ENCODE assay signal across 11 mouse cellular contexts in the genomic region with DNA sequence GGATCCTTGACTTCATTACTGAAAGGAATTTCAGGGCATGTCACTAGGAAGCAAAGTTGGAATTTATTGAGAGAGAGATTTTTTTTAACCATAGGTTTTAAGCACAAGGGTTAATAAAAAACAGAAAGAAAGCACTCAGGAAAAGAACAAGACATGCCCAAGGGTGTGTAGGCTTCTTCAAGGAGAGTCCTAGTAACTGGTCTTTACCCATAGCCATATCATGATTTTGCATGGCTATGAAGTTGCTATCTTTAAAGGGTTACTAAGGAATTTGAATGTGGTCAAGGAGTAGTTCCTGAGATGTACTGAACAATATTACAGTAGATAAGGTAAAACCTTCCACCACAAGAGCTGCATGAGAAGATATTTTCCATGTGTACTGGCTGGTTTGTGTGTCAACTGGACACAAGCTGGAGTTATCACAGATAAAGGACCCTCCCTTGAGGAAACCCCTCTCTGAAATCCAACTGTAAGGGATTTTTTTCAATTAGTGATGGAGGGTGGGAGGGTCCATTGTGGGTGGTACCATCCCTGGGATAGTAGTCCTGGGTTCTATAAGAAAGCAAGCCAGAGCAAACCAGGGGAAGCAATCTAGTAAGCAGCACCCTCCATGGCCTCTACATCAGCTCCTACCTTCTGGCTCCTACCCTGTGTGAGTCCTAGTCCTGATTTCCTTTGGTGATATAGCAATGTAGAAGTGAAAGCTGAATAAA.
DNase-seq lines count a peak whose midpoint lies in the region; ATAC-seq and TF ChIP-seq lines count a peak whose summit lies in the region.
"Had no signal": no experiment of that assay in that cellular context is flagged by ENCODE, and none has a peak within 500 bp of the region (broad histone marks: within the 10 kb centered on the region; RNA-seq: fewer than 3 reads in every experiment).

No protein-coding gene starts in this region.

- no peaks in the 10 kb centered on the region for H3K9me3 ChIP-seq in heart, embryonic 12.5 days (replicated peaks)
- no peaks in the 10 kb centered on the region for H3K9me3 ChIP-seq in hindbrain, embryonic 11.5 days (ENCODE audit: control insufficient read depth, low read length)
- H3K9me3 ChIP-seq in midbrain, embryonic 11.5 days (ENCODE audit: control insufficient read depth, low read length), result no peaks in the 10 kb centered on the region
- H3K9me3 ChIP-seq: liver, embryonic 15.5 days had no signal

- H3K4me1 ChIP-seq in heart, embryonic 12.5 days (replicated peaks), result 0 out of 2 replicates have a peak, but pooled peaks cover 3% of the 10 kb centered on the region
- H3K4me1 ChIP-seq in hindbrain, embryonic 11.5 days (replicated peaks; ENCODE audit: control insufficient read depth, insufficient read depth, low read length), result no peaks in the 10 kb centered on the region
- peaks cover 4% of the 10 kb centered on the region for H3K4me1 ChIP-seq in midbrain, embryonic 11.5 days (ENCODE audit: control insufficient read depth, insufficient read depth, low read length)
- no peaks in the 10 kb centered on the region for H3K4me1 ChIP-seq in thymus, adult 2 months (replicated peaks; ENCODE audit: control insufficient read depth, insufficient read depth, low read length)
- H3K4me1 ChIP-seq: liver, embryonic 15.5 days had no signal

- no peak for TF ChIP-seq POLR2A in thymus, adult 2 months (IDR thresholded peaks at IDR 0.05; ENCODE audit: control insufficient read depth, extremely low read depth, insufficient read depth, low read length, poor library complexity)

- H3K4me2 ChIP-seq in heart, embryonic 12.5 days, result peak overlapping the region; percentile 66
- peak overlapping the region; percentile 25 for H3K4me2 ChIP-seq in hindbrain, embryonic 11.5 days (replicated peaks; ENCODE audit: low read depth, low read length)
- H3K4me2 ChIP-seq in midbrain, embryonic 11.5 days, result peak overlapping the region; percentile 41
- H3K4me2 ChIP-seq: liver, embryonic 15.5 days had no signal

- H3K9ac ChIP-seq in heart, embryonic 12.5 days, result no peak overlapping the region
- no peak overlapping the region for H3K9ac ChIP-seq in hindbrain, embryonic 11.5 days (ENCODE audit: low read depth, low read length)
- H3K9ac ChIP-seq in midbrain, embryonic 11.5 days (ENCODE audit: low read length), result no peak overlapping the region
- H3K9ac ChIP-seq: liver, embryonic 15.5 days had no signal

- H3K4me3 ChIP-seq in heart, embryonic 12.5 days, result peak overlapping the region; percentile 39
- peak overlapping the region; percentile 12; the same call in 1 of the 2 replicates for H3K4me3 ChIP-seq in hindbrain, embryonic 11.5 days (ENCODE audit: low read depth, low read length)
- peak overlapping the region; percentile 18; the same call in 1 of the 2 replicates for H3K4me3 ChIP-seq in midbrain, embryonic 11.5 days (ENCODE audit: low read depth, low read length)
- H3K4me3 ChIP-seq in thymus, adult 2 months (ENCODE audit: control insufficient read depth, insufficient read depth, low read length), result no peak overlapping the region
- H3K4me3 ChIP-seq: liver, embryonic 15.5 days had no signal

- H3K27ac ChIP-seq in heart, embryonic 12.5 days (ENCODE audit: poor library complexity, severe bottlenecking), result peak overlapping the region; percentile 66
- no peak overlapping the region for H3K27ac ChIP-seq in hindbrain, embryonic 11.5 days (ENCODE audit: low read depth, low read length)
- H3K27ac ChIP-seq in midbrain, embryonic 11.5 days (ENCODE audit: low read depth, low read length), result no peak overlapping the region; the same call in 1 of the 2 replicates
- H3K27ac ChIP-seq in thymus, adult 2 months (ENCODE audit: control insufficient read depth, insufficient read depth, low read length), result no peak overlapping the region
- H3K27ac ChIP-seq: liver, embryonic 15.5 days had no signal

- no peaks in the 10 kb centered on the region for H3K27me3 ChIP-seq in heart, embryonic 12.5 days (replicated peaks)
- no peaks in the 10 kb centered on the region for H3K27me3 ChIP-seq in hindbrain, embryonic 11.5 days (ENCODE audit: control insufficient read depth, insufficient read depth, low read length)
- no peaks in the 10 kb centered on the region for H3K27me3 ChIP-seq in midbrain, embryonic 11.5 days (ENCODE audit: control insufficient read depth, insufficient read depth, low read length)
- H3K27me3 ChIP-seq in thymus, adult 2 months (ENCODE audit: control insufficient read depth, insufficient read depth, low read length), result no peaks in the 10 kb centered on the region
- H3K27me3 ChIP-seq: liver, embryonic 15.5 days had no signal

- no peak for ATAC-seq in heart, embryonic 12.5 days (ENCODE audit: insufficient number of reproducible peaks, low FRiP score)
- no peak for ATAC-seq in hindbrain, embryonic 11.5 days (ENCODE audit: low FRiP score)
- peak; percentile 57 for ATAC-seq in midbrain, embryonic 11.5 days (ENCODE audit: low FRiP score)

- no peak for DNase-seq in heart, adult 18-20 months
- peak; percentile 52 for DNase-seq in R1 (ENCODE audit: low read depth, low spot score)
- DNase-seq in hindbrain, embryonic 11.5 days (ENCODE audit: low spot score), result no peak
- peak; percentile 80 for DNase-seq in midbrain, embryonic 11.5 days (ENCODE audit: low spot score, missing footprints)
- DNase-seq in thymus, adult 2 months, result no peak
- no peak for DNase-seq in layer of hippocampus, postnatal 36 days
- DNase-seq in right cerebral cortex, postnatal 25 days, result no peak
- DNase-seq: B cell, adult 2 months; thymus, postnatal 4 days had no signal

- no peak for TF ChIP-seq CTCF in thymus, adult 2 months (IDR thresholded peaks at IDR 0.05; ENCODE audit: borderline replicate concordance, control insufficient read depth, extremely low read depth, insufficient read depth, low read length, poor library complexity)

- no peaks in the 10 kb centered on the region for H3K36me3 ChIP-seq in heart, embryonic 12.5 days
- H3K36me3 ChIP-seq in hindbrain, embryonic 11.5 days (ENCODE audit: control insufficient read depth, insufficient read depth, low read length), result no peaks in the 10 kb centered on the region
- no peaks in the 10 kb centered on the region for H3K36me3 ChIP-seq in midbrain, embryonic 11.5 days (ENCODE audit: control insufficient read depth, insufficient read depth, low read length)
- no peaks in the 10 kb centered on the region for H3K36me3 ChIP-seq in thymus, adult 2 months (ENCODE audit: control insufficient read depth, insufficient read depth, low read length)
- H3K36me3 ChIP-seq: liver, embryonic 15.5 days had no signal

Comparison
In these comparisons a context has a peak if more than half of its experiments do, and no peak if none do; other contexts are left out.
1. DNase-seq: peak in R1 (single experiment) and midbrain, embryonic 11.5 days (single experiment); none in heart, adult 18-20 months (0 of 2), hindbrain, embryonic 11.5 days (single experiment), thymus, adult 2 months (single experiment), layer of hippocampus, postnatal 36 days (0 of 2) and right cerebral cortex, postnatal 25 days (single experiment).
2. Peak in every context shown above with its lines, with median percentiles within 50 percentile points of each other: H3K4me2 ChIP-seq.